Mouse (Mus musculus): ENCODE data around the gene Krtap2-4.
"Not testable (repeated sequence)": the region's sequence is repeated elsewhere in the genome, so short reads cannot be mapped to it uniquely, and the experiment has no call there.

DNA sequence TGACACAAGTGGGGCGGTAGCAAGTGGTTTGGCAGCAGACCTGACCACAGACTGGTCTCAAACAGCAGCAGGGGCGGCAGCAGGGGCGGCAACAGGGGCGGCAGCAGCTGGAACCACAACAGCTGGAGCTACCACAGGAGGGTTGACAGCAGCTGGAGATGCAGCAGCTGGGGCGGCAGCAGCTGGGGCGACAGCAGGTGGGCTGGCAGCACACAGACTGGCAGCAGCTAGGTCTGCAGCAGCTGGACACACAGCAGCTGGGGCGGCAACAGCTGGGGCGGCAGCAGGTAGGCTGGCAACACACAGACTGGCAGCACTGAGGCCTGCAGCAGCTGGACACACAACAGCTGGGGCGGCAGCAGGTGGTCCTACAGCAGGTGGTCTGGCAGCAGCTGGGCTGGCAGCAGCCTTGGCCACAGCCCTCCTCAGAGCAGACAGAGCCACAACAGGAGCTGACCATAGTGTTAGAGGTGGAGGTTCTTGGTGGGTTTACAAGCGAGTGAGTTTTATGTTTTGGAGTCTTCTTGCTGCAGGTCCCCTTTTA is 43.9 kb upstream of the Krtap2-4 start, which contains the start of gene Gm11563:
- TF ChIP-seq CTCF (conservative IDR thresholded peaks at IDR 0.05; ENCODE audit: insufficient read depth, insufficient read length, low read depth, low read length); POLR2A (IDR thresholded peaks at IDR 0.05; ENCODE audit: low read depth, low read length): not testable (repeated sequence)
